17 mouse cellular contexts compared by ENCODE assay signal in the genomic region with DNA sequence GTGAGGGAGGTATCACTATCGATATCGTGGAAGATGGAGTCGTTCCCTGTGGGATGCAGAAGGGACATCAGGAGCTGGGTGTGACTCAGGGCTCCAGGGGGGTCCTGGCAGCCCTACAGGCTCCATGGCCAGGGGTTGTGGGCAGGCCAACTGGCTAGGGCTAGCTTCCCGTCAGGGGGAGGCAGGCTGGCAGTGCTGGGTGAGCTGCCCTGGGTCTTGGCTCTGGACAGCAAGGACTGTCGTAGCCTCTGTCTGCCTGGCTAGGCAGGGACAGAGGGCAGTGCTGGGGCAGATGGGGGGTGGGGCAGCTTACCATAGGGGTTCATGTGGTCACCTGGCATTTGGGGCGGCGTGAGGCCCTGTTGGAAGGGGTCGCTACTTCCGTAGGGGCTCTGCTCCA.
"Had no signal": no experiment of that assay in that cellular context is flagged by ENCODE, and none has a peak within 500 bp of the region (broad histone marks: within the 10 kb centered on the region; RNA-seq: fewer than 3 reads in every experiment).

No protein-coding gene starts in this region.

- H3K9me3 ChIP-seq: midbrain, embryonic 10.5 days; midbrain, embryonic 12.5 days; neural tube, embryonic 12.5 days; stomach, embryonic 15.5 days had no signal

- DNase-seq: lung, adult 18-20 months; lung, embryonic 14.5 days; lung, postnatal 10 days; lung, postnatal 4 days; midbrain, embryonic 14.5 days; retina, postnatal 1 day; right cerebral cortex, adult 18-20 months; thymus, adult 2 months; thymus, postnatal 25 days; thymus, postnatal 4 days had no signal

- ATAC-seq: midbrain, embryonic 16.5 days had no signal

- H3K9ac ChIP-seq: lung, embryonic 14.5 days; midbrain, embryonic 12.5 days; neural tube, embryonic 12.5 days; stomach, embryonic 15.5 days had no signal

- H3K4me1 ChIP-seq: stomach, embryonic 15.5 days had no signal

- H3K4me2 ChIP-seq: lung, embryonic 14.5 days; midbrain, embryonic 12.5 days; neural tube, embryonic 12.5 days; stomach, embryonic 15.5 days had no signal

- H3K27ac ChIP-seq: midbrain, embryonic 10.5 days; midbrain, embryonic 12.5 days; neural tube, embryonic 12.5 days; stomach, embryonic 15.5 days; stomach, postnatal 0 days had no signal

- H3K4me3 ChIP-seq: midbrain, embryonic 10.5 days; midbrain, embryonic 12.5 days; myocyte; neural tube, embryonic 12.5 days; stomach, embryonic 15.5 days had no signal

- H3K36me3 ChIP-seq: midbrain, embryonic 12.5 days; neural tube, embryonic 12.5 days; stomach, embryonic 15.5 days had no signal
